Mouse (Mus musculus) mammary gland, adult 2 months (tissue): ENCODE data around the gene Cox14. TPM values are rescaled to one million over a fixed set of nuclear protein-coding genes. Genes with fewer than 3 reads are reported as not detected.

Experiments
- polyA plus RNA-seq: library from polyadenylated mRNA; depleted of rRNA; stranded (reverse); fragments of >200 nt; gene quantifications from 2 replicates; pipeline ENCODE4 v1.2.3, GENCODE M21; 2012; ENCODE audit warnings: low replicate concordance; rRNA removed

Gene Cox14
- polyA plus RNA-seq: 214 and 295 TPM in 2 replicates

DNA sequence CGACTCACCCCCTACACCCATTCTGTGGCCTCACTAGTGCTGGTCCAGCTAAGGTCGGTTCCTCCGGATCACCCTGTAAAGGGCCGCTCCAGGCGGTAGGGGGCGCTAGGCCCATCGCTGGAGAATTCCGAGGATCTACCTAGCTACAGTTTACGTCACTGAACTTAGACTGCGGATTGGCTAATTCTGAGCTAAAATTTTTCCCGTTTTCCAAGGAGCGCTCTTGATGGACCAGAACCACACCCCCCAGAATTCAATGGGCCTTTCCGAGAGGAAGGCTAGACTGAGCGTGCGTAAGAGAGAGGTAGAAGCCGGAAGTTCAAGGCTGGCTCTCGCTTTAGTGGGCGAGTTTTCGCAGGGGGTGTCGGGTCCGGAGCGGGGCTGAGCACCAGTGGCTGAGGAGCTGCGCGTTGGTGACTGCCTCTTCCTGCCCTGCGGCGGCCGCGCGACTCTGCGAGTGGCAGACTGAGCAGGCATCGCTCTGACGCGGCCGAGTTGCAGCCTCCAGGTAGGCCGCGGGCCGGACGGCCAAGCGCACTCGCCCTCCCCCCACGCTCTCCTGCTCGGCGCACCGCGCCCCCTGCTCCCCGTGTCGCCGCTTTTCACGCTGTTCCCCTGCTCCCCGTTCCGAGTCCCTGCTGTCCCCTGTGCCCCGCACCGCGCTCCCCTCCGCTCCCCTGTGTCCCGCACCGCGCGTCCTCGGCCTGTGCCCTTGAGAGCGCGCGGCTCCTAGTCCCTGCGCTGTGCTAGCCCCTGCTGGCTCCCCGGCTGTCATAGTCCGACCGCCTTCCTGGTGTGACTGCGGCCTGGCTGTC lies at the start of gene Cox14:
Gene Cox14 (plus strand): TSS at position 278 of the 815 bp plus-strand sequence.

DNA sequence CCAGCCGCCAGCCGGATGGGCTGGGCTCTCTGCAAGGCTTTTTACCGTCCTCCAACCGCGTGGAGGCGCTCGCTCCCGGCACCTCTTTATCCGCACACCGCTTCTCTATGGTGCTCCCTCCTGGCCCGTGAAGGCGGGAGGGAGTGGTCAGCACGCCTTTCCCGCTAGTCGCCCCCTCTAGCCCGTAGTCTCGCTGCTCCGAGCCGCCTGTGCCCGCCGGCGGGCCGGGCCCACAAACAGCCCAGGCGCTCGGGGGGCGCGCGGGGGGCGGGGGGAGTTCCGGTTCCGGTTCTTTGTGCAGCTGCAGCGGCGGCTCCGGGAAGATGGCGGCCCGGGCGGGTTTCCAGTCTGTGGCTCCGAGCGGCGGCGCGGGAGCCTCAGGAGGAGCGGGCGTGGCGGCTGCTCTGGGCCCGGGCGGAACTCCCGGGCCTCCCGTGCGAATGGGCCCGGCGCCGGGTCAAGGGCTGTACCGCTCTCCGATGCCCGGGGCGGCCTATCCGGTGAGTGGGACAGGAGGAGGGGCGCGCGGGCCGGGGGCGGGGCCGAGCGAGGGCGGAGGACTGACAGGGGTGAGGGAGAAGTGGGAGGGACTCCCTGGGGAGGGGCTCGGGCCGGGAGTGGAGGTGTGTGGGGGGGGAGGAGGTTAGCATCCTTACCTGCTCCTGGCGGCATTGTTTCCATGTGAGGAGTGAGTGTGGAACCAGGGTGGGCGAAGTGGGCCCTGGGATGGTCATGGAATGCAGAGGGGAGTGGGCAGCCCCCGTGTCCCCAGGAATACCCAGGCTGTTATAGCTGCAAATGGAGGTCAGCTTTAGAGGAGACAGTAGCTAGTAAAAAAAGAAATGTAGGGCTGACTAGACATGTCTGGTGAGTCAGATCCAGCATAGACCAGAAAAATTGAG lies 23.2 kb upstream of the Cox14 start, which contains the start of gene Smarcd1:
Gene Smarcd1 (plus strand): TSS at position 131 of the 902 bp plus-strand sequence.

DNA sequence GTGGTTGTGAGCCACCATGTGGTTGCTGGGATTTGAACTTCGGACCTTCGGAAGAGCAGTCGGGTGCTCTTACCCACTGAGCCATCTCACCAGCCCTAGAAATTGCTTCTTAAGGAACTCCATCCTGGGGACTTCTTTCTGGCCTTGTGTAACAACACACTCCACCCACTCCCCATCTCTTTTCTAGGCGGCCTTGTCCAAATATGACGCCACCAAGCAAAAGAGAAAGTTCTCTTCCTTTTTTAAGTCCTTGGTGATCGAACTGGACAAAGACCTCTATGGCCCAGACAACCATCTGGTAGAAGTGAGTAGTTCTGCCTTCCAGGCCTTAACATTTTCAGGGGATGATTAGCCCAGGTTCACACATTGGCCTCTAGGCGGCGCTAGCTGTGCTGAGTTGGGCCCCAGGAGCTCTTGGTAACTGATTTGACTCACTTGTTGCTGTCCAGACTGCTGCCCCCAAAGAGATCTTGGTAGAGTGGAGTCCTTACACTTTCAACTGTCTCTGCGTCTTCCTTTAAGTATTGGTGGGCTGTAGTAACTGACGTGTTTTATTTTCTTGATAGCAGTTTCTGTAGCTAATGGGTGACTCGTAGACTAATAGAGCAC lies 19.9 kb upstream of the Cox14 start, which contains the start of gene Gm17349:
Gene Gm17349 (minus strand): TSS at position 51 of the 609 bp plus-strand sequence.

DNA sequence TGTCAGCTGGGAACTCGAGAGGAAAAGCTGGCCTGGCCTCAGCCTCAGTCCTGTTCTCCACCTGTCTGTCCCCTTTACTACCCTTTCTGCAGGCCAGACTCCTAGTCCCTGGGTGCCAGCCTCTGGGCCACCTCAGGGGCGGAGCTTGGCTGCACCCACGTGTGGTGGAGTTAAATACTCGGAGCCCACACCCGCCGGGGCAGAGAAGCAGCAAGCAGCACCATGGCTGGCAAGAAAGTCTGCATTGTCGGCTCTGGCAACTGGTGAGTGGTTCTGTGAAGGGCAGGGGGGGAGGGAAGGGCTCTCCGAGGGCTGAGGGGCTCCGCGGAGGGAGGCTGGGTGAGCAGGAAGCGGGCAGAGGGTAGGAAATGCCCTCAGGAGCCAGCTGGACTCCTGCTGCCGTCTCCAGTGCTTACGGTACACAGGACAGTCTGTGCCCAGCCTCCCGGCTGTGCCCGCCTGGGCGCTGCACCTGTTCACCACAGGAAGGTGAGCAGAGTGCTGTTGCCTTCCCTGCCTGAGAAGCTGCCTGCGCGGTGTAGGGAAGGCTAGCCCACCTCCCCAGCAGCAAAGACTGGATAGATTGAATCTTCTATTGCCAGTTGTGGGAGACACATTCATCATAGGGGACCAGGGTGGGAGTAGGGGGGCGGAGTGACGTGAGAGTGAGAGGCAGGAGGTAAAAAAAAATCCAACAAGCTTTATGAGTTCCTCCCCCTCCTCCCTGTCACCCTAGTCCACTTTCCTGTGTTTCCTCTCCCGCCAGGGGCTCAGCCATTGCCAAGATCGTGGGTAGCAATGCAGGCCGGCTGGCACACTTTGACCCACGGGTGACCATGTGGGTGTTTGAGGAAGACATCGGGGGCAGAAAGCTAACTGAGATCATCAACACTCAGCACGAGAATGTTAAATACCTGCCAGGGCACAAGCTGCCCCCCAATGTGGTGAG lies 7.8 kb upstream of the Cox14 start, which contains the start of gene Gpd1:
Gene Gpd1 (plus strand): TSS at position 130 of the 949 bp plus-strand sequence.

DNA sequence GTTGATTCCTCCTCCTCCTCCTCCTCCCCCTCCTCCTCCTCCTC lies 47.3 kb downstream of the Cox14 start, which contains the start of gene Cers5:
Gene Cers5 (minus strand): TSS at position 5 of the 44 bp plus-strand sequence.

Other genes with a start within 250 kb of the Cox14 start
- gene Faim2, start 197.5 kb upstream of the Cox14 start, polyA plus RNA-seq: 2.5 and 2.8 TPM in 2 replicates
- 1.2 and 2.0 TPM in 2 replicates for gene Aqp2, start 146.6 kb upstream of the Cox14 start, polyA plus RNA-seq
- gene Aqp5, start 134.8 kb upstream of the Cox14 start, polyA plus RNA-seq: 247 and 333 TPM in 2 replicates
- gene Aqp6, start 124.2 kb upstream of the Cox14 start, polyA plus RNA-seq: not detected in 2 replicates
- 6.6 and 7.8 TPM in 2 replicates for gene Racgap1, start 74.0 kb upstream of the Cox14 start, polyA plus RNA-seq
- 0.79 and 1.3 TPM in 2 replicates for gene Asic1, start 55.2 kb upstream of the Cox14 start, polyA plus RNA-seq
- gene Smarcd1, start 23.5 kb upstream of the Cox14 start, polyA plus RNA-seq: 39.3 and 39.6 TPM in 2 replicates
- gene Gm17349, start 20.1 kb upstream of the Cox14 start, polyA plus RNA-seq: 2.9 TPM in 1 of 2 replicates, not detected in the other
- gene Gpd1, start 8.1 kb upstream of the Cox14 start, polyA plus RNA-seq: 871 and 1,032 TPM in 2 replicates
- gene Cers5, start 47.3 kb downstream of the Cox14 start, polyA plus RNA-seq: 35.9 and 58.1 TPM in 2 replicates
- 19.6 and 27.2 TPM in 2 replicates for gene Lima1, start 149.8 kb downstream of the Cox14 start, polyA plus RNA-seq
- gene Fam186a, start 241.4 kb downstream of the Cox14 start, polyA plus RNA-seq: 0.23 and 0.26 TPM in 2 replicates
- gene Larp4, start 244.4 kb downstream of the Cox14 start, polyA plus RNA-seq: 49.0 and 72.0 TPM in 2 replicates